Mouse (Mus musculus): ENCODE results near the gene Ppm1e. TPM values are rescaled to one million over a fixed set of nuclear protein-coding genes. Genes with fewer than 3 reads are reported as not detected.

The Ppm1e gene
- polyA plus RNA-seq, 1 experiment from 2014 or later: 28.6 TPM

- no peak for ATAC-seq (ENCODE audit: low FRiP score, low read depth)
- WGBS: 77% methylated on average over 4 of the region's 4 CpGs
- no peak overlapping the region for H3K9ac ChIP-seq
- no peak overlapping the region for H3K4me3 ChIP-seq
- H3K9me3 ChIP-seq: no peaks in the 10 kb centered on the region
- no peak overlapping the region for H3K4me2 ChIP-seq
- 0 out of 2 replicates have a peak, but pooled peaks cover 3% of the 10 kb centered on the region for H3K4me1 ChIP-seq (replicated peaks)
- no peaks in the 10 kb centered on the region for H3K27me3 ChIP-seq
- no peak overlapping the region for H3K27ac ChIP-seq (replicated peaks)
- 0 out of 2 replicates have a peak, but pooled peaks cover under 1% of the 10 kb centered on the region for H3K36me3 ChIP-seq
These were observed 112.6 kb downstream of the Ppm1e start for GRCm38 (mm10) chr11:87246107-87246651.

- H3K27me3 ChIP-seq: no peaks in the 10 kb centered on the region
- no peaks in the 10 kb centered on the region for H3K9me3 ChIP-seq
- H3K4me1 ChIP-seq (replicated peaks): 0 out of 2 replicates have a peak, but pooled peaks cover 3% of the 10 kb centered on the region
- H3K4me2 ChIP-seq: no peak overlapping the region
- no peak overlapping the region for H3K27ac ChIP-seq (replicated peaks)
- ATAC-seq (ENCODE audit: low FRiP score, low read depth): no peak
- WGBS: 91% methylated on average over 9 of the region's 9 CpGs
- H3K36me3 ChIP-seq: 0 out of 2 replicates have a peak, but pooled peaks cover 7% of the 10 kb centered on the region
- no peak overlapping the region for H3K4me3 ChIP-seq
- H3K9ac ChIP-seq: no peak overlapping the region
These were observed 113.5 kb downstream of the Ppm1e start for GRCm38 (mm10) chr11:87245171-87245840.

- H3K4me3 ChIP-seq: no peak overlapping the region
These were observed 117.6 kb downstream of the Ppm1e start for GRCm38 (mm10) chr11:87241256-87241655.

GRCm38 (mm10) chr11:87240833-87241215 is 118.0 kb downstream of the Ppm1e start:
- WGBS: 91% methylated on average over 4 of the region's 4 CpGs
- Histone ChIP-seq H3K9ac (no peak overlapping the region), H3K9me3 (no peaks in the 10 kb centered on the region), H3K27ac (replicated peaks) (no peak overlapping the region), H3K27me3 (no peaks in the 10 kb centered on the region), H3K4me3 (no peak overlapping the region), H3K4me2 (no peak overlapping the region), H3K4me1 (replicated peaks) (no peaks in the 10 kb centered on the region), H3K36me3 (0 out of 2 replicates have a peak, but pooled peaks cover 11% of the 10 kb centered on the region)
- ATAC-seq (ENCODE audit: low FRiP score, low read depth): no peak

More at GRCm38 (mm10) chr11:87241256-87241655, 117.6 kb downstream of the Ppm1e start:
- Histone ChIP-seq H3K27me3 (no peaks in the 10 kb centered on the region), H3K36me3 (0 out of 2 replicates have a peak, but pooled peaks cover 11% of the 10 kb centered on the region), H3K9ac (no peak overlapping the region), H3K4me2 (no peak overlapping the region), H3K4me1 (replicated peaks) (no peaks in the 10 kb centered on the region), H3K27ac (replicated peaks) (no peak overlapping the region), H3K9me3 (no peaks in the 10 kb centered on the region)
- no peak for ATAC-seq (ENCODE audit: low FRiP score, low read depth)
- WGBS: 85% methylated on average over 7 of the region's 7 CpGs

GRCm38 (mm10) chr11:87240141-87240832 is 118.5 kb downstream of the Ppm1e start:
- whole genome bisulfite sequencing: 85% methylated on average over 15 of the region's 15 CpGs
- H3K27ac ChIP-seq (replicated peaks): no peak overlapping the region
- no peaks in the 10 kb centered on the region for H3K4me1 ChIP-seq (replicated peaks)
- no peak overlapping the region for H3K9ac ChIP-seq
- H3K4me2 ChIP-seq: no peak overlapping the region
- ATAC-seq (ENCODE audit: low FRiP score, low read depth): no peak
- no peaks in the 10 kb centered on the region for H3K27me3 ChIP-seq
- 0 out of 2 replicates have a peak, but pooled peaks cover 14% of the 10 kb centered on the region for H3K36me3 ChIP-seq
- no peak overlapping the region for H3K4me3 ChIP-seq
- H3K9me3 ChIP-seq: no peaks in the 10 kb centered on the region

GRCm38 (mm10) chr11:87238891-87239530 is 119.8 kb downstream of the Ppm1e start:
- Histone ChIP-seq H3K27me3 (no peaks in the 10 kb centered on the region), H3K36me3 (peaks cover 19% of the 10 kb centered on the region; the same call in 1 of the 2 replicates), H3K4me3 (no peak overlapping the region), H3K9me3 (no peaks in the 10 kb centered on the region), H3K9ac (no peak overlapping the region), H3K27ac (replicated peaks) (no peak overlapping the region), H3K4me2 (no peak overlapping the region), H3K4me1 (replicated peaks) (no peaks in the 10 kb centered on the region)
- WGBS: 85% methylated on average over 7 of the region's 7 CpGs
- no peak for ATAC-seq (ENCODE audit: low FRiP score, low read depth)

- no peak overlapping the region for H3K9ac ChIP-seq
- peaks cover 13% of the 10 kb centered on the region; the same call in 1 of the 2 replicates for H3K36me3 ChIP-seq
- no peak overlapping the region for H3K4me3 ChIP-seq
- H3K9me3 ChIP-seq: no peaks in the 10 kb centered on the region
- H3K27ac ChIP-seq (replicated peaks): no peak overlapping the region
- 81% methylated on average over 5 of the region's 5 CpGs for WGBS
- H3K4me2 ChIP-seq: no peak overlapping the region
- no peaks in the 10 kb centered on the region for H3K27me3 ChIP-seq
- no peak for ATAC-seq (ENCODE audit: low FRiP score, low read depth)
- H3K4me1 ChIP-seq (replicated peaks): no peaks in the 10 kb centered on the region
These were observed 123.3 kb downstream of the Ppm1e start for GRCm38 (mm10) chr11:87235486-87235872.

- no peak overlapping the region for H3K4me3 ChIP-seq
- H3K9me3 ChIP-seq: no peaks in the 10 kb centered on the region
- peaks cover 10% of the 10 kb centered on the region; the same call in 1 of the 2 replicates for H3K36me3 ChIP-seq
- WGBS: 90% methylated on average over 12 of the region's 12 CpGs
- H3K4me1 ChIP-seq (replicated peaks): no peaks in the 10 kb centered on the region
- no peak for ATAC-seq (ENCODE audit: low FRiP score, low read depth)
- H3K4me2 ChIP-seq: no peak overlapping the region
- H3K27ac ChIP-seq (replicated peaks): no peak overlapping the region
- no peak overlapping the region for H3K9ac ChIP-seq
- no peaks in the 10 kb centered on the region for H3K27me3 ChIP-seq
These were observed 123.9 kb downstream of the Ppm1e start for GRCm38 (mm10) chr11:87234743-87235485.

GRCm38 (mm10) chr11:87233377-87233776 is 125.4 kb downstream of the Ppm1e start:
- Histone ChIP-seq H3K27me3 (no peaks in the 10 kb centered on the region), H3K4me3 (no peak overlapping the region), H3K9me3 (no peaks in the 10 kb centered on the region), H3K36me3 (peaks cover 17% of the 10 kb centered on the region; the same call in 1 of the 2 replicates), H3K4me2 (no peak overlapping the region), H3K9ac (no peak overlapping the region), H3K4me1 (replicated peaks) (no peaks in the 10 kb centered on the region), H3K27ac (replicated peaks) (no peak overlapping the region)
- 89% methylated on average over 5 of the region's 5 CpGs for WGBS
- no peak for ATAC-seq (ENCODE audit: low FRiP score, low read depth)

- Histone ChIP-seq H3K9me3 (no peaks in the 10 kb centered on the region), H3K4me3 (no peak overlapping the region), H3K9ac (no peak overlapping the region), H3K27ac (replicated peaks) (no peak overlapping the region), H3K36me3 (peaks cover 19% of the 10 kb centered on the region; the same call in 1 of the 2 replicates), H3K4me1 (replicated peaks) (no peaks in the 10 kb centered on the region), H3K4me2 (no peak overlapping the region), H3K27me3 (no peaks in the 10 kb centered on the region)
- WGBS: 87% methylated on average over 5 of the region's 5 CpGs
- ATAC-seq (ENCODE audit: low FRiP score, low read depth): no peak
These were observed 131.8 kb downstream of the Ppm1e start for GRCm38 (mm10) chr11:87227056-87227455.

GRCm38 (mm10) chr11:87222686-87223085 is 136.1 kb downstream of the Ppm1e start:
- no peak for ATAC-seq (ENCODE audit: low FRiP score, low read depth)
- Histone ChIP-seq H3K4me1 (replicated peaks) (no peaks in the 10 kb centered on the region), H3K9ac (no peak overlapping the region), H3K27ac (replicated peaks) (no peak overlapping the region), H3K36me3 (peaks cover 34% of the 10 kb centered on the region), H3K27me3 (no peaks in the 10 kb centered on the region), H3K9me3 (no peaks in the 10 kb centered on the region), H3K4me2 (no peak overlapping the region), H3K4me3 (no peak overlapping the region)
- WGBS: 95% methylated on average over 3 of the region's 3 CpGs
